Mouse (Mus musculus) left cerebral cortex, postnatal 25 days (tissue): ENCODE measurements at regions not wholly inside any gene's neighbourhood (a gene's known extent, or its start where the extent isn't known, plus 50 kb on each side); places are given as distances from the start of the nearest gene placed in this dataset.

Experiments used
- DNase-seq, 2 experiments: peaks; one replicate each; pipeline ENCODE4 v3.0.0; 2022; ENCODE audit warnings: low spot score in 2 of 2, mixed read lengths in 1 of 2
- intact Hi-C: fragments of 180-260 bp; cut with DNase I; formaldehyde crosslinking; loops from one replicate; pipeline ENCODE4 v1.15.1; 2025

GRCm38 (mm10) chr4:120339371-120339770 lies 52.2 kb upstream of the Foxo6 start:
- no peak for DNase-seq
- intact Hi-C loops = no loop called here

GRCm38 (mm10) chr4:120340686-120341085 lies 53.5 kb upstream of the Foxo6 start:
- DNase-seq = no peak
- intact Hi-C loops = no loop called here

GRCm38 (mm10) chr4:120341933-120342332 lies 54.8 kb upstream of the Foxo6 start:
- no peak for DNase-seq
- intact Hi-C loops = no loop called here

GRCm38 (mm10) chr4:120342658-120343057 lies 55.5 kb upstream of the Foxo6 start:
- no peak for DNase-seq
- intact Hi-C loops = no loop called here

- DNase-seq = no peak
- intact Hi-C loops = no loop called here
These were observed 58.7 kb upstream of the Foxo6 start for GRCm38 (mm10) chr4:120345676-120346465.

GRCm38 (mm10) chr4:120349841-120350240 lies 55.2 kb upstream of the Scmh1 start:
- no peak for DNase-seq
- intact Hi-C loops = no loop called here

- intact Hi-C loops = no loop called here
- DNase-seq = peak in 1 of 2 experiments; percentile 76
These were observed 51.3 kb upstream of the Scmh1 start for GRCm38 (mm10) chr4:120353784-120354183.
